Mouse (Mus musculus) erythroblast, adult 5-6 weeks (primary cell): ENCODE measurements around the gene Rbm15. TPM values are rescaled to one million over a fixed set of nuclear protein-coding genes. Genes with fewer than 3 reads are reported as not detected.
A peak's percentile ranks its signal among the peaks of the same experiment; 100 is the strongest.
"Not testable (repeated sequence)": the region's sequence is repeated elsewhere in the genome, so short reads cannot be mapped to it uniquely, and the experiment has no call there.

ENCODE experiments used
- ATAC-seq: replicated peaks from 2 replicates; pipeline ENCODE4 v1.8.0; 2016; ENCODE audit warnings: moderate number of reproducible peaks, mild to moderate bottlenecking, moderate TSS enrichment, inconsistent platforms; ENCODE audit not compliant: poor library complexity, low FRiP score, severe bottlenecking
- total RNA-seq, 2 experiments: library from RNA; stranded (forward) in 1 of 2; stranded (reverse) in 1 of 2; fragments of 150-400 nt in 1 of 2; fragments of 200-764, 138-1000 nt in 1 of 2; gene quantifications; 2 replicates each; pipeline versions ENCODE4 v1.2.3 to v1.2.4; 2015 to 2017; ENCODE audit warnings: low replicate concordance in 2 of 2

Rbm15 gene
- total RNA-seq, 2 experiments from 2014 or later: 19.9 to 26.1 TPM

GRCm38 (mm10) chr3:107332127-107332959 lies 1.1 kb downstream of the Rbm15 start:
- 0 out of 2 replicates have a peak, but pooled peaks have one; percentile 5 for ATAC-seq

GRCm38 (mm10) chr3:107331746-107332126 lies 1.7 kb downstream of the Rbm15 start:
- ATAC-seq: 0 out of 2 replicates have a peak, but pooled peaks have one; percentile 2

GRCm38 (mm10) chr3:107330503-107331424 lies 2.7 kb downstream of the Rbm15 start:
- no peak for ATAC-seq

- no peak for ATAC-seq
These were observed 7.0 kb downstream of the Rbm15 start for GRCm38 (mm10) chr3:107326442-107326841.

GRCm38 (mm10) chr3:107321776-107322175 lies 11.7 kb downstream of the Rbm15 start:
- no peak for ATAC-seq

GRCm38 (mm10) chr3:107321141-107321540 lies 12.3 kb downstream of the Rbm15 start:
- ATAC-seq: no peak

- no peak for ATAC-seq
These were observed 16.1 kb downstream of the Rbm15 start for GRCm38 (mm10) chr3:107317338-107317737.

GRCm38 (mm10) chr3:107296917-107297316 lies 36.6 kb downstream of the Rbm15 start:
- not testable (repeated sequence) for ATAC-seq

- ATAC-seq: no peak
These were observed 37.7 kb downstream of the Rbm15 start for GRCm38 (mm10) chr3:107295672-107296360.

GRCm38 (mm10) chr3:107290764-107291381 lies 42.6 kb downstream of the Rbm15 start, which contains the start of gene Slc16a4:
Gene Slc16a4, plus strand, starts transcription at chr3:107291230.
- no peak for ATAC-seq

GRCm38 (mm10) chr3:107287346-107287745 lies 46.1 kb downstream of the Rbm15 start:
- no peak for ATAC-seq

- no peak for ATAC-seq
These were observed 47.4 kb downstream of the Rbm15 start for GRCm38 (mm10) chr3:107286123-107286522.

- ATAC-seq: peak; percentile 92
These were observed 54.8 kb downstream of the Rbm15 start, which contains the start of gene Lamtor5 for GRCm38 (mm10) chr3:107278479-107279269. Gene Lamtor5, plus strand, starts transcription at chr3:107278858.

GRCm38 (mm10) chr3:107276626-107277025 lies 56.8 kb downstream of the Rbm15 start:
- no peak for ATAC-seq

GRCm38 (mm10) chr3:107275996-107276395 lies 57.5 kb downstream of the Rbm15 start:
- no peak for ATAC-seq
